Mouse (Mus musculus) C2C12 (cell line): ENCODE measurements around the gene Sde2.

Experiments
- CEBPB ChIP-seq: IDR thresholded peaks from one replicate; pipeline ENCODE4 v1.6.1; 2011; ENCODE audit warnings: low read depth, mild to moderate bottlenecking, control low read depth, moderate library complexity
- CTCF ChIP-seq: IDR thresholded peaks from one replicate; pipeline ENCODE4 v1.5.1; 2011; ENCODE audit not compliant: control insufficient read depth, insufficient read depth, insufficient read length
- FOSL1 ChIP-seq: IDR thresholded peaks from one replicate; pipeline ENCODE4 v1.8.0; 2011; ENCODE audit warnings: mild to moderate bottlenecking, low read length; ENCODE audit not compliant: poor library complexity, insufficient read depth, severe bottlenecking
- MAX ChIP-seq: IDR thresholded peaks from one replicate; pipeline ENCODE4 v1.6.1; 2011; ENCODE audit warnings: mild to moderate bottlenecking, control low read depth
- MYOD1 ChIP-seq: IDR thresholded peaks from one replicate; pipeline ENCODE4 v1.6.1; 2011; ENCODE audit warnings: low read depth; ENCODE audit not compliant: control insufficient read depth, insufficient read length
- MYOG ChIP-seq: IDR thresholded peaks from one replicate; pipeline ENCODE4 v1.6.1; 2011; ENCODE audit not compliant: control insufficient read depth, insufficient read length; ENCODE audit errors: extremely low read depth
- USF1 ChIP-seq: IDR thresholded peaks from one replicate; pipeline ENCODE4 v1.6.1; 2011; ENCODE audit warnings: low read depth, mild to moderate bottlenecking, control low read depth, moderate library complexity

- TF ChIP-seq CTCF (no peak), MAX (no peak), MYOD1 (no peak), MYOG (no peak), USF1 (no peak), FOSL1 (no peak), CEBPB (no peak)
These were observed 32.9 kb upstream of the Sde2 start for GRCm38 (mm10) chr1:180818000-180818399.
